ENCODE assay signal across 23 mouse cellular contexts in genomic region chr14:41001576-41001975, GRCm38 (mm10).
"Had no signal": no experiment of that assay in that cellular context is flagged by ENCODE, and none has a peak within 500 bp of the region (broad histone marks: within the 10 kb centered on the region; RNA-seq: fewer than 3 reads in every experiment).

No protein-coding gene starts in this region.

- H3K27me3 ChIP-seq: heart, embryonic 12.5 days; hindbrain, embryonic 13.5 days; hindbrain, embryonic 15.5 days; kidney, embryonic 15.5 days; limb, embryonic 15.5 days; liver, embryonic 12.5 days had no signal

- H3K4me3 ChIP-seq: heart, embryonic 12.5 days; hindbrain, embryonic 13.5 days; hindbrain, embryonic 15.5 days; kidney, embryonic 15.5 days; limb, embryonic 13.5 days; limb, embryonic 15.5 days; liver, embryonic 12.5 days had no signal

- H3K9ac ChIP-seq: heart, embryonic 12.5 days; hindbrain, embryonic 13.5 days; hindbrain, embryonic 15.5 days; kidney, embryonic 15.5 days; limb, embryonic 13.5 days; limb, embryonic 15.5 days; liver, embryonic 12.5 days had no signal

- H3K4me2 ChIP-seq: heart, embryonic 12.5 days; hindbrain, embryonic 13.5 days; hindbrain, embryonic 15.5 days; limb, embryonic 13.5 days; limb, embryonic 15.5 days; liver, embryonic 12.5 days had no signal

- H3K9me3 ChIP-seq: heart, embryonic 12.5 days; hindbrain, embryonic 13.5 days; hindbrain, embryonic 15.5 days; kidney, embryonic 15.5 days; limb, embryonic 13.5 days; limb, embryonic 15.5 days; liver, embryonic 12.5 days had no signal

- ATAC-seq: hindbrain, postnatal 0 days; intestine, embryonic 16.5 days; liver, embryonic 12.5 days had no signal

- DNase-seq: gastrocnemius, postnatal 14 days; gastrocnemius, postnatal 36 days; heart, adult 18-20 months; heart, postnatal 10 days; heart, postnatal 36 days; kidney, adult 11 months; kidney, adult 2 months; kidney, adult 9 months; kidney, postnatal 14 days; kidney, postnatal 36 days; layer of hippocampus, adult 9-11 months; layer of hippocampus, postnatal 36 days; left cerebral cortex, postnatal 4 days had no signal

- H3K27ac ChIP-seq: hindbrain, embryonic 13.5 days; hindbrain, embryonic 15.5 days; hindbrain, postnatal 0 days; kidney, embryonic 15.5 days; kidney, postnatal 0 days; limb, embryonic 13.5 days; limb, embryonic 15.5 days; liver, embryonic 12.5 days had no signal
